Mouse (Mus musculus) neural tube, embryonic 15.5 days (tissue): ENCODE measurements at regions not wholly inside any gene's neighbourhood (a gene's known extent, or its start where the extent isn't known, plus 50 kb on each side); places are given as distances from the start of the nearest gene placed in this dataset.

Source experiments
- ATAC-seq: fragments of 200-750 bp; cut with Nextera tagmentation; 2 replicates; pipeline ENCODE4 v1.8.0; 2017; ENCODE audit warnings: mild to moderate bottlenecking, moderate TSS enrichment, moderate library complexity; ENCODE audit not compliant: low FRiP score
- H3K27ac ChIP-seq: fragments of 300-500 bp; sonication (generic); replicated peaks from 2 replicates; pipeline ENCODE4 v1.5.1; 2015; ENCODE audit warnings: mild to moderate bottlenecking, inconsistent platforms
- H3K27me3 ChIP-seq: fragments of 300-500 bp; sonication (generic); replicated peaks from 2 replicates; pipeline ENCODE4 v1.6.1; 2015; ENCODE audit warnings: inconsistent platforms
- H3K36me3 ChIP-seq: fragments of 300-500 bp; sonication (generic); 2 replicates; pipeline ENCODE4 v1.6.1; 2015; ENCODE audit warnings: inconsistent platforms
- H3K4me1 ChIP-seq: fragments of 300-500 bp; sonication (generic); 2 replicates; pipeline ENCODE4 v1.6.1; 2015; ENCODE audit warnings: inconsistent platforms
- H3K4me2 ChIP-seq: fragments of 300-500 bp; sonication (generic); 2 replicates; pipeline ENCODE4 v1.6.1; 2015; ENCODE audit warnings: inconsistent platforms, mild to moderate bottlenecking, moderate library complexity
- H3K4me3 ChIP-seq: fragments of 300-500 bp; sonication (generic); replicated peaks from 2 replicates; pipeline ENCODE4 v1.5.1; 2015; ENCODE audit warnings: mild to moderate bottlenecking, inconsistent platforms
- H3K9ac ChIP-seq: fragments of 300-500 bp; sonication (generic); replicated peaks from 2 replicates; pipeline ENCODE4 v1.6.1; 2015; ENCODE audit warnings: mild to moderate bottlenecking, inconsistent platforms
- H3K9me3 ChIP-seq: fragments of 300-500 bp; sonication (generic); replicated peaks from 2 replicates; pipeline ENCODE4 v1.6.1; 2016; ENCODE audit warnings: inconsistent platforms
- WGBS: fragments of 180-500 bp; shearing (Covaris S2); methylation state at CpG from one replicate; pipeline ENCODE4 v1.1.7; 2015; ENCODE audit warnings: mixed read lengths; 5-methylcytosine and 5-hydroxymethylcytosine counted together

DNA sequence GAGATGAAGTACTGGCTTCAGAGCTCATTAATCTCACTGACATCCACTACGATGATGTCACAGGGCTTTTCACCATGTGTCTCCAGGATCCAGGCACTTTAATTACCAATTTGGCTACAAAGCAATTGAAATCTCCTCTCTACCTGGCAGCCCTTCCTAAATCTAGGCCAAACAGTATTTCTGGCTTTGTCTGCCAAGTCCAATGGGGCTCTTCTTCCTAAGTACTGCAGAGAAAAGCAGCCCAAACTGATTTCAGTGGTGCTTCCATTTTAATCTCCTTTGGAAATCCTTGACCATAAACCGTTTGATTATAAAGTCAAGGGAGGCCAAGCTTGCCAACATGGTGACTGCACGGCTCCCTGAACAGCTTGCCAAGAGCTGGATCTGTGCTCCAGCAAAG is 534.7 kb downstream of the Tm4sf1 start:
- H3K4me1 ChIP-seq = no peaks in the 10 kb centered on the region
- ATAC-seq = peak; percentile 8; the same call in 1 of the 2 replicates
- no peaks in the 10 kb centered on the region for H3K9me3 ChIP-seq
- no peak overlapping the region for H3K4me3 ChIP-seq
- 69% methylated on average over 3 of the region's 3 CpGs for WGBS
- no peak overlapping the region for H3K27ac ChIP-seq
- no peaks in the 10 kb centered on the region for H3K36me3 ChIP-seq
- no peak overlapping the region for H3K9ac ChIP-seq
- H3K27me3 ChIP-seq = no peaks in the 10 kb centered on the region
- H3K4me2 ChIP-seq = no peak overlapping the region

GRCm38 (mm10) chr3:56764336-56764735 is 537.5 kb downstream of the Tm4sf1 start:
- Histone ChIP-seq H3K4me1 (no peaks in the 10 kb centered on the region), H3K27ac (no peak overlapping the region), H3K9me3 (no peaks in the 10 kb centered on the region), H3K9ac (no peak overlapping the region), H3K36me3 (no peaks in the 10 kb centered on the region), H3K4me3 (no peak overlapping the region), H3K4me2 (no peak overlapping the region), H3K27me3 (no peaks in the 10 kb centered on the region)
- no peak for ATAC-seq
- 81% methylated on average over 3 of the region's 3 CpGs for WGBS

- Histone ChIP-seq H3K9me3 (no peaks in the 10 kb centered on the region), H3K9ac (no peak overlapping the region), H3K36me3 (no peaks in the 10 kb centered on the region), H3K4me1 (no peaks in the 10 kb centered on the region), H3K4me3 (no peak overlapping the region), H3K27me3 (no peaks in the 10 kb centered on the region), H3K4me2 (no peak overlapping the region), H3K27ac (no peak overlapping the region)
- 89% methylated on average over 6 of the region's 6 CpGs for WGBS
- ATAC-seq = no peak
Measured at GRCm38 (mm10) chr3:56763896-56764295, 537.9 kb downstream of the Tm4sf1 start.

DNA sequence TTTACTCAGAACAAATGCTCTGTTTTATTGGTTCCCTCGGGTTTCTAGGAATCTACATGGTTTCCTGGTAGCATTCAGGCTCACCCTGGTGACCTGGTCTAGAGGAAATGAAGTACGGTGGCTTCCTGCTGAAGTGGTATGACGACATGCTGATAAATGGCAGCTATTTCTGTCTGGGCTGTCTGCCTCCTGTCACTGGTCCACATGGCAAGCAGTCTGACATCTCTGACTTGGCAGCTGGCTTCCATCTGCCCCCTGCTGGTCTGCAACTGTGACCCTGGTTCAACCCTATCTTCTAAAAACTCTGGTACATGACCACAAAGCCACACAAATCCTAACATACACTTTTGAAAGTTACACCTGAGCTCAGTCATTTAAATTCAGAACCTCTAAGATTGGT is 548.1 kb downstream of the Tm4sf1 start:
- 13% methylated on average over 3 of the region's 3 CpGs for WGBS
- ATAC-seq = no peak
- H3K27ac ChIP-seq = no peak overlapping the region
- H3K36me3 ChIP-seq = no peaks in the 10 kb centered on the region
- H3K9me3 ChIP-seq = no peaks in the 10 kb centered on the region
- H3K4me3 ChIP-seq = no peak overlapping the region
- H3K4me1 ChIP-seq = no peaks in the 10 kb centered on the region
- H3K9ac ChIP-seq = no peak overlapping the region
- no peak overlapping the region for H3K4me2 ChIP-seq
- no peaks in the 10 kb centered on the region for H3K27me3 ChIP-seq

- Histone ChIP-seq H3K4me2 (no peak overlapping the region), H3K9ac (no peak overlapping the region), H3K36me3 (no peaks in the 10 kb centered on the region), H3K9me3 (no peaks in the 10 kb centered on the region), H3K27ac (no peak overlapping the region), H3K27me3 (no peaks in the 10 kb centered on the region), H3K4me1 (no peaks in the 10 kb centered on the region), H3K4me3 (no peak overlapping the region)
- ATAC-seq = no peak
- WGBS = 85% methylated on average over 1 of the region's 1 CpGs
Measured at GRCm38 (mm10) chr3:56751926-56752325, 549.9 kb downstream of the Tm4sf1 start.

- no peaks in the 10 kb centered on the region for H3K9me3 ChIP-seq
- H3K4me1 ChIP-seq = no peaks in the 10 kb centered on the region
- H3K4me2 ChIP-seq = no peak overlapping the region
- no peak overlapping the region for H3K9ac ChIP-seq
- ATAC-seq = no peak
- no peak overlapping the region for H3K4me3 ChIP-seq
- H3K36me3 ChIP-seq = no peaks in the 10 kb centered on the region
- H3K27me3 ChIP-seq = no peaks in the 10 kb centered on the region
- no peak overlapping the region for H3K27ac ChIP-seq
Measured at GRCm38 (mm10) chr3:56740902-56741301, 557.4 kb upstream of the Nbea start.

- Histone ChIP-seq H3K4me1 (no peaks in the 10 kb centered on the region), H3K4me2 (no peak overlapping the region), H3K9ac (no peak overlapping the region), H3K4me3 (no peak overlapping the region), H3K27me3 (no peaks in the 10 kb centered on the region), H3K9me3 (no peaks in the 10 kb centered on the region), H3K36me3 (no peaks in the 10 kb centered on the region), H3K27ac (no peak overlapping the region)
- 77% methylated on average over 3 of the region's 3 CpGs for WGBS
- ATAC-seq = no peak
Measured at GRCm38 (mm10) chr3:56739451-56739850, 556.0 kb upstream of the Nbea start.

DNA sequence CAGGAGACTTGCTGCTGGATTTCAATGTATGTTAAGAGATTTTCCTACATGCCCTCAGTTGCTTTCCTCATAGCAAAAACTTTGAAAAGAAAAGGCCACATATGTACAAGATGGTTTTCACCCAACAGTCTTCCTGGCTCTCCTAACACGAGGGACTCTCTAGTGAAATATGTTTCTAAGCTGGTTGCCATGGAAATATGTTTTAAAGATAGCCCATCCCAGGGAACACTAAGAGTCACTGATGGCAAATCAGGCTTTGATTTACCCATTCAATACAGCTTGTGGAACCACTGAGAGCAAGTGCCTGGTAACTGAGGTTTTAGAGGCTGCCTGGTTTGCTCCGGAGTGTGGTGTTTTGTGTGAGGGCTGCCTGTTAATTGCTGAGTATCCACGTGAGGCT is 547.3 kb upstream of the Nbea start:
- H3K9ac ChIP-seq = no peak overlapping the region
- H3K9me3 ChIP-seq = no peaks in the 10 kb centered on the region
- WGBS = 46% methylated on average over 3 of the region's 3 CpGs
- no peaks in the 10 kb centered on the region for H3K27me3 ChIP-seq
- no peak overlapping the region for H3K27ac ChIP-seq
- no peak overlapping the region for H3K4me2 ChIP-seq
- ATAC-seq = no peak
- no peaks in the 10 kb centered on the region for H3K36me3 ChIP-seq
- no peaks in the 10 kb centered on the region for H3K4me1 ChIP-seq
- H3K4me3 ChIP-seq = no peak overlapping the region

- H3K4me1 ChIP-seq = no peaks in the 10 kb centered on the region
- no peaks in the 10 kb centered on the region for H3K9me3 ChIP-seq
- H3K27ac ChIP-seq = no peak overlapping the region
- no peaks in the 10 kb centered on the region for H3K36me3 ChIP-seq
- H3K4me3 ChIP-seq = no peak overlapping the region
- H3K9ac ChIP-seq = no peak overlapping the region
- H3K27me3 ChIP-seq = no peaks in the 10 kb centered on the region
- H3K4me2 ChIP-seq = no peak overlapping the region
- ATAC-seq = no peak
Measured at GRCm38 (mm10) chr3:56724991-56725390, 541.5 kb upstream of the Nbea start.

GRCm38 (mm10) chr3:56708260-56708659 is 524.8 kb upstream of the Nbea start:
- H3K9ac ChIP-seq = no peak overlapping the region
- ATAC-seq = no peak
- no peak overlapping the region for H3K4me3 ChIP-seq
- H3K9me3 ChIP-seq = no peaks in the 10 kb centered on the region
- H3K27ac ChIP-seq = no peak overlapping the region
- no peaks in the 10 kb centered on the region for H3K27me3 ChIP-seq
- H3K36me3 ChIP-seq = no peaks in the 10 kb centered on the region
- WGBS = 61% methylated on average over 1 of the region's 1 CpGs
- H3K4me1 ChIP-seq = no peaks in the 10 kb centered on the region
- H3K4me2 ChIP-seq = no peak overlapping the region

- no peak overlapping the region for H3K4me3 ChIP-seq
- H3K27ac ChIP-seq = no peak overlapping the region
- ATAC-seq = peak; percentile 45
- H3K36me3 ChIP-seq = no peaks in the 10 kb centered on the region
- no peak overlapping the region for H3K9ac ChIP-seq
- no peak overlapping the region for H3K4me2 ChIP-seq
- H3K27me3 ChIP-seq = no peaks in the 10 kb centered on the region
- WGBS = 53% methylated on average over 3 of the region's 3 CpGs
- no peaks in the 10 kb centered on the region for H3K9me3 ChIP-seq
- H3K4me1 ChIP-seq = no peaks in the 10 kb centered on the region
Measured at GRCm38 (mm10) chr3:56707312-56707711, 523.8 kb upstream of the Nbea start.

DNA sequence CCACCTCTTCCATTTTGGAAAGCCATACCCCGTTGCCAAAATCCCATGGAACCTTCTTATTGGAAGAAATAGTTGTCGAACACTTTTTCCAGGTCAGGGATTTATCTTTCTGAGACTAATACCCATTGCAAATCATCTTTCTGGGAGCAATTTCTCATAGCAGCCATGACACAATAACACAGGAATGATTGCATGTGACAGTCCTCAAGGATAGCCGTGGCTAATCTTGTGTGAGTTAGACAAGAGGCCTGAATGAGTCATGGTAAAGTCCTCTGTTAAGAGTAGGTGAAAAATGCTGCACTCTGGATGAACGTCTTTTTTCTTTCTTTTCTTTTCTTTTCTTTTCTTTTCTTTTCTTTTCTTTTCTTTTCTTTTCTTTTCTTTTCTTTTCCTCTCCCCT is 522.5 kb upstream of the Nbea start:
- Histone ChIP-seq H3K36me3 (no peaks in the 10 kb centered on the region), H3K4me3 (no peak overlapping the region), H3K9ac (no peak overlapping the region), H3K9me3 (no peaks in the 10 kb centered on the region), H3K4me2 (no peak overlapping the region), H3K27me3 (no peaks in the 10 kb centered on the region), H3K27ac (no peak overlapping the region), H3K4me1 (no peaks in the 10 kb centered on the region)
- ATAC-seq = no peak
- WGBS = 73% methylated on average over 4 of the region's 4 CpGs

GRCm38 (mm10) chr3:56698941-56699340 is 515.4 kb upstream of the Nbea start:
- H3K36me3 ChIP-seq = no peaks in the 10 kb centered on the region
- no peak overlapping the region for H3K4me3 ChIP-seq
- H3K4me2 ChIP-seq = no peak overlapping the region
- H3K27me3 ChIP-seq = no peaks in the 10 kb centered on the region
- H3K4me1 ChIP-seq = peaks cover 21% of the 10 kb centered on the region
- ATAC-seq = peak; percentile 42; the same call in 1 of the 2 replicates
- H3K9me3 ChIP-seq = no peaks in the 10 kb centered on the region
- peak overlapping the region; percentile 82 for H3K27ac ChIP-seq
- no peak overlapping the region for H3K9ac ChIP-seq
